Mouse (Mus musculus) neural tube, embryonic 14.5 days (tissue): ENCODE measurements around the gene Bmper. TPM values are rescaled to one million over a fixed set of nuclear protein-coding genes. Genes with fewer than 3 reads are reported as not detected.

Experiments used
- ATAC-seq: fragments of 200-750 bp; cut with Nextera tagmentation; 2 replicates; pipeline ENCODE4 v1.8.0; 2017; ENCODE audit warnings: low read depth, mild to moderate bottlenecking, moderate TSS enrichment, moderate library complexity
- H3K27ac ChIP-seq: fragments of 300-500 bp; sonication (generic); 2 replicates; pipeline ENCODE4 v1.5.1; 2014; ENCODE audit warnings: low read depth, mild to moderate bottlenecking, control low read depth, low read length, moderate library complexity, mixed read lengths
- H3K27me3 ChIP-seq: fragments of 300-500 bp; sonication (generic); 2 replicates; pipeline ENCODE4 v1.6.1; 2014; ENCODE audit warnings: low read length; ENCODE audit not compliant: control insufficient read depth, insufficient read depth
- H3K36me3 ChIP-seq: fragments of 300-500 bp; sonication (generic); 2 replicates; pipeline ENCODE4 v1.6.1; 2014; ENCODE audit warnings: low read length, mixed read lengths; ENCODE audit not compliant: control insufficient read depth, insufficient read depth
- H3K4me1 ChIP-seq: fragments of 300-500 bp; sonication (generic); 2 replicates; pipeline ENCODE4 v1.6.1; 2014; ENCODE audit warnings: low read length; ENCODE audit not compliant: control insufficient read depth, insufficient read depth
- H3K4me2 ChIP-seq: fragments of 300-500 bp; sonication (generic); 2 replicates; pipeline ENCODE4 v1.6.1; 2014; ENCODE audit warnings: mild to moderate bottlenecking, low read depth, low read length, control low read depth
- H3K4me3 ChIP-seq: fragments of 300-500 bp; sonication (generic); 2 replicates; pipeline ENCODE4 v1.5.1; 2014; ENCODE audit warnings: low read depth, low read length, control low read depth, mixed read lengths
- H3K9ac ChIP-seq: fragments of 300-500 bp; sonication (generic); replicated peaks from 2 replicates; pipeline ENCODE4 v1.6.1; 2014; ENCODE audit warnings: low read depth, mild to moderate bottlenecking, control low read depth, low read length, mixed read lengths
- H3K9me3 ChIP-seq: fragments of 300-500 bp; sonication (generic); 2 replicates; pipeline ENCODE4 v1.6.1; 2016; ENCODE audit warnings: low read length; ENCODE audit not compliant: control insufficient read depth
- WGBS: fragments of 180-500 bp; shearing (Covaris S2); extraction: QIAGEN DNeasy Blood & Tissue Kit; methylation state at CpG from one replicate; pipeline ENCODE4 v1.1.7; 2014; 5-methylcytosine and 5-hydroxymethylcytosine counted together
- polyA plus RNA-seq: library from polyadenylated mRNA; unstranded; fragments of >200 nt; fragmentation: Nextera tagmentation; extraction: Ambion mirVana; gene quantifications from 2 replicates; pipeline ENCODE4 v1.2.1, GENCODE M21; 2014

Bmper gene
- polyA plus RNA-seq, 1 experiment from 2014 or later, result 10.4 TPM

DNA sequence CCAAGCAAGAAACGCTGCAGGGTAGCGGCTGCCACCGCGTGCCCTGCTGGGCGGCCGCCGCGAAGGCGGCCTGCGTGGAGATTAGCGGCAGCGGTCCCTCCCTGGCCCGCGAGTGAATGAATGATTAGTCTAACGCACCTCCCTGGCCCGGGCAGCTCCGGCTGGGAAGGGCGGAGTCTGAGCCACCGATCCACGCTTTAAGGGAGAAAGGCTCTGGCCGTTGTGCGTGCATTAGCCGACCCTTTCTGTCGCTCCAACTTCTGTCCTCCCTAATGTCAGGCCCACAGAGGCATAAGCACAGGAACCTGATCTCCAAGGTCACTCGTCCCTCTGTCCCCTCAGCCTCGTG lies 410 bp upstream of the Bmper start:
- ATAC-seq, result peak; percentile 67
- Histone ChIP-seq H3K27me3 (peaks cover 7% of the 10 kb centered on the region; the same call in 1 of the 2 replicates), H3K9ac (peak overlapping the region; percentile 84), H3K27ac (peak overlapping the region; percentile 81), H3K4me2 (peak overlapping the region; percentile 98), H3K36me3 (no peaks in the 10 kb centered on the region), H3K9me3 (no peaks in the 10 kb centered on the region), H3K4me3 (peak overlapping the region; percentile 72), H3K4me1 (peaks cover 3% of the 10 kb centered on the region; the same call in 1 of the 2 replicates)
- whole genome bisulfite sequencing, result 0% methylated on average over 19 of the region's 26 CpGs

DNA sequence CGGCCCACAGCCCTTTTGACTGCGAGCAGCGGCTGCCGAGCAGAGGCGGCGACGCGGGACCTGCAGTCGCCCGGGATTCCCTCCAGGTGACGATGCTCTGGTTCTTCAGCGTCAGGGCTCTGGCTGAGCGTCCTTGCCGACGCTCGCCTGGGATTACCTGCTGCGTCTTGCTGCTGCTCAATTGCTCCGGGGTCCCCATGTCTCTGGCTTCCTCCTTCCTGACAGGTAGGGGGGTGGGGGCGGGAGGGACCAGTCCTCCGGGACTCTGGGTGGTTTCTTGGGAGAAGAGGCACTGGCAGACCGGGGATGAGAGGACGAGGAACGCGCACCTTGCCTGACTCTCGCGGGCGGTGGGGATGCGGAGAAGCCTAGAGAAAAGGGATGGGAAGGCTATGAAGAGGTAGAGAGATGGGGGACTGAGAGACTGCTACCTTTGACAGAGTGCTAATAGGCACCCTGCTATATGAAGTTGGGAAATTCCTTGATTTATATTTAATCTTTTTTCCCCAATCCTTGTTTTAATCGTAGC lies 737 bp downstream of the Bmper start:
- Histone ChIP-seq H3K4me1 (peaks cover 3% of the 10 kb centered on the region; the same call in 1 of the 2 replicates), H3K27ac (peak overlapping the region; percentile 81), H3K27me3 (peaks cover 7% of the 10 kb centered on the region; the same call in 1 of the 2 replicates), H3K9me3 (no peaks in the 10 kb centered on the region), H3K36me3 (no peaks in the 10 kb centered on the region), H3K4me3 (peak overlapping the region; percentile 72), H3K9ac (peak overlapping the region; percentile 84), H3K4me2 (peak overlapping the region; percentile 98)
- ATAC-seq, result peak; percentile 49
- WGBS, result 1% methylated on average over 29 of the region's 29 CpGs

GRCm38 (mm10) chr9:23233464-23234121 lies 10.7 kb downstream of the Bmper start:
- Histone ChIP-seq H3K27ac (no peak overlapping the region), H3K27me3 (no peaks in the 10 kb centered on the region), H3K4me2 (no peak overlapping the region), H3K9me3 (no peaks in the 10 kb centered on the region), H3K36me3 (no peaks in the 10 kb centered on the region), H3K9ac (no peak overlapping the region), H3K4me3 (no peak overlapping the region), H3K4me1 (peaks cover 6% of the 10 kb centered on the region; the same call in 1 of the 2 replicates)
- no peak for ATAC-seq
- 84% methylated on average over 8 of the region's 8 CpGs for WGBS

DNA sequence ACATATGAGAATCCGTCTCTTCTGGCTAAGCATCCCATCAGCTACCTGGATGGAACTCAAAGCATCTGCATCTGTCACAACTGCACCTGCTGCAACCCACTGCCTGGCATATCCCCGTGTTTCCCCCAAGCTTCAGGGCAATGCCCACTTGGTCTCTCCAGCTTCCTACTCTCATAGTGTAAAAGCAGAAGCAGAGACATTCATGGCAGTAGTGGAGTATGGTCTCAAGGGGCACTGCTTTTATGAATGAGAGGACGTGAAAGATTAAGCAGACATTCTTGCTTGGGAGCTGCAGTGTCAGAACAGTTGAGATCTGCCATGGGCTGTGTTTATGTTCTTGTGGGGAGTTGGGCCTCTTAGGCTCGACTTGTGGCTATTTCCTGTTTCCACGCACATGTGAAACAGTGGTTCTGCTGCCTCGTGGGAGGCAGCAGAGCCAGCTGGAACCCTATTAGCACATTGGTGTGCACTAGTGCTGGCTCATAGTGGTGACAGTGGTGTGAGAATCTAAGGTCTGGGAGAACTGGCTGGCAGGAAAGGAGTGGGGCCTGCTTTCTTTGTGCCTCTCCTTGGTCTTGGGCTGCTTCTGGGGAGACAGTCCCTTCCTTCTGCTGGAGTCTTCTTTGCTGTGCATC lies 12.6 kb downstream of the Bmper start:
- H3K9ac ChIP-seq, result no peak overlapping the region
- H3K27me3 ChIP-seq, result no peaks in the 10 kb centered on the region
- H3K4me1 ChIP-seq, result peaks cover 6% of the 10 kb centered on the region; the same call in 1 of the 2 replicates
- no peak overlapping the region for H3K4me2 ChIP-seq
- no peak overlapping the region for H3K27ac ChIP-seq
- 53% methylated on average over 6 of the region's 6 CpGs for WGBS
- no peak for ATAC-seq
- H3K36me3 ChIP-seq, result no peaks in the 10 kb centered on the region
- H3K9me3 ChIP-seq, result no peaks in the 10 kb centered on the region
- H3K4me3 ChIP-seq, result no peak overlapping the region

- Histone ChIP-seq H3K4me1 (peaks cover 6% of the 10 kb centered on the region; the same call in 1 of the 2 replicates), H3K4me2 (no peak overlapping the region), H3K4me3 (no peak overlapping the region), H3K27me3 (no peaks in the 10 kb centered on the region), H3K36me3 (no peaks in the 10 kb centered on the region), H3K27ac (no peak overlapping the region), H3K9ac (no peak overlapping the region), H3K9me3 (no peaks in the 10 kb centered on the region)
- peak; percentile 70; the same call in 1 of the 2 replicates for ATAC-seq
- 24% methylated on average over 6 of the region's 6 CpGs for WGBS
Measured at GRCm38 (mm10) chr9:23236635-23237279, 13.9 kb downstream of the Bmper start.

GRCm38 (mm10) chr9:23239011-23239410 lies 16.1 kb downstream of the Bmper start:
- no peaks in the 10 kb centered on the region for H3K9me3 ChIP-seq
- H3K9ac ChIP-seq, result no peak overlapping the region
- no peak overlapping the region for H3K27ac ChIP-seq
- H3K4me2 ChIP-seq, result no peak overlapping the region
- WGBS, result 47% methylated on average over 2 of the region's 2 CpGs
- no peaks in the 10 kb centered on the region for H3K27me3 ChIP-seq
- ATAC-seq, result no peak
- H3K4me1 ChIP-seq, result peaks cover 6% of the 10 kb centered on the region; the same call in 1 of the 2 replicates
- no peak overlapping the region for H3K4me3 ChIP-seq
- no peaks in the 10 kb centered on the region for H3K36me3 ChIP-seq

DNA sequence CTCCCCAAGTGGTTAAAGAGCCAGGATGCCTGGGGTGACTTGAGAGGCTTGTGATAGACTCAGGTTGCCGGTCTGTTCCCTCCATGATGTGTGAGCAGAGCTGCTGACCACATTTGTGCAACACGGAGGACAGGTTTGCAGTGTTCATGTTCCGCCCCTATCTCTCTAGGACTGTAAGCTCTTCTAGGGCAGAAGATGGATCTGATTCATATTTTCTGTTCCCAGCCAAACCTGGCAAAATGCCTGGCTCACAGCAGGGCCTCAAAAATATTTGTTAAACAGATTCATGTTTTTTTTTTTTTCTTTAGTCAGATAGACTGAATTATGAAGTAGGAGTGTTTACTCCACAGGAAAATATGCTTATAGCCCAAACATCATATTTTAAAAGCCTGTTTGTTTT lies 20.0 kb downstream of the Bmper start:
- Histone ChIP-seq H3K27ac (no peak overlapping the region), H3K9me3 (no peaks in the 10 kb centered on the region), H3K27me3 (no peaks in the 10 kb centered on the region), H3K9ac (no peak overlapping the region), H3K4me3 (no peak overlapping the region), H3K4me2 (no peak overlapping the region), H3K36me3 (no peaks in the 10 kb centered on the region), H3K4me1 (no peaks in the 10 kb centered on the region)
- ATAC-seq, result no peak
- WGBS, result 78% methylated on average over 3 of the region's 3 CpGs

DNA sequence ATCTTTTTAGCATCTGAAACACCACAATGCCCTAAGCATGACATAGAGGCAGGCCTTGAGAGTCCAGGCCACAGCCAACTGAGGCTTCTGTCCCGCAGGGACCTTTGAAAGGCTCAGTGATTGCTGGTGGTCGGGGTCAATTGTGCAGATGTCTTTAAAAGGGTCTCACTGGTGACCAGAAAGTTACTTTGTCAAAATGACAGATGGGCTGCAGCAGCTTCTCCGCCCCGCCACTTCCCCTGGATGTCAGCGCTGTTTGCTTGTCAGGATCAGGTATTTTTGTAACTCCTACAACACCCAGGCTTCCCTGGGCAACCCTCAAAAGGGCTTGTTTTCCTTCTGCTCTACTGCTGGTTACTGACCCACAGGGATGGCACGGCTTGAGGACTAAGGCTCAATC lies 21.0 kb downstream of the Bmper start:
- H3K4me2 ChIP-seq, result no peak overlapping the region
- ATAC-seq, result no peak
- no peak overlapping the region for H3K4me3 ChIP-seq
- H3K36me3 ChIP-seq, result no peaks in the 10 kb centered on the region
- WGBS, result 41% methylated on average over 6 of the region's 6 CpGs
- H3K9me3 ChIP-seq, result no peaks in the 10 kb centered on the region
- no peak overlapping the region for H3K27ac ChIP-seq
- H3K4me1 ChIP-seq, result no peaks in the 10 kb centered on the region
- H3K27me3 ChIP-seq, result no peaks in the 10 kb centered on the region
- no peak overlapping the region for H3K9ac ChIP-seq

GRCm38 (mm10) chr9:23246389-23246788 lies 23.5 kb downstream of the Bmper start:
- no peaks in the 10 kb centered on the region for H3K9me3 ChIP-seq
- H3K27ac ChIP-seq, result no peak overlapping the region
- H3K4me1 ChIP-seq, result no peaks in the 10 kb centered on the region
- ATAC-seq, result no peak
- H3K27me3 ChIP-seq, result no peaks in the 10 kb centered on the region
- WGBS, result 47% methylated on average over 9 of the region's 9 CpGs
- no peak overlapping the region for H3K4me3 ChIP-seq
- no peaks in the 10 kb centered on the region for H3K36me3 ChIP-seq
- no peak overlapping the region for H3K9ac ChIP-seq
- no peak overlapping the region for H3K4me2 ChIP-seq
